Mouse (Mus musculus) CH12.LX (cell line): ENCODE measurements around the gene Ptprm.

Experiments
- CHD1 ChIP-seq: IDR thresholded peaks from 2 replicates; pipeline ENCODE4 v1.6.1; 2012; ENCODE audit warnings: low read depth, low read length, improper control_type of control experiment, inconsistent platforms
- CTCF ChIP-seq, 2 experiments: IDR thresholded peaks in 1 of 2; conservative IDR thresholded peaks in 1 of 2; 2 replicates each; pipeline ENCODE4 v1.5.1; 2011 to 2012; ENCODE audit warnings: low read depth in 2 of 2, low read length in 2 of 2, improper control_type of control experiment in 1 of 2, inconsistent platforms in 1 of 2, mild to moderate bottlenecking in 1 of 2, moderate library complexity in 1 of 2
- EP300 ChIP-seq: IDR thresholded peaks from 2 replicates; pipeline ENCODE4 v1.6.1; 2011; ENCODE audit warnings: low read length, improper control_type of control experiment
- HCFC1 ChIP-seq: IDR thresholded peaks from 2 replicates; pipeline ENCODE4 v1.6.1; 2012; ENCODE audit warnings: low read depth, mild to moderate bottlenecking, inconsistent platforms, low read length, improper control_type of control experiment
- MAX ChIP-seq: IDR thresholded peaks from 2 replicates; pipeline ENCODE4 v1.6.1; 2011; ENCODE audit warnings: low read length, improper control_type of control experiment
- MEF2A ChIP-seq: IDR thresholded peaks from 2 replicates; pipeline ENCODE4 v1.6.1; 2014; ENCODE audit warnings: low read depth, mild to moderate bottlenecking, inconsistent platforms, low read length, improper control_type of control experiment, borderline replicate concordance
- MYC ChIP-seq: IDR thresholded peaks from 2 replicates; pipeline ENCODE4 v1.6.1; 2011; ENCODE audit warnings: low read depth, mild to moderate bottlenecking, improper control_type of control experiment, low read length
- NELFE ChIP-seq: IDR thresholded peaks from 2 replicates; pipeline ENCODE4 v1.6.1; 2011; ENCODE audit warnings: low read depth, low read length, improper control_type of control experiment
- POLR2A ChIP-seq: IDR thresholded peaks from 2 replicates; pipeline ENCODE4 v1.6.1; 2011; ENCODE audit warnings: low read depth, mild to moderate bottlenecking, improper control_type of control experiment, low read length
- RCOR1 ChIP-seq: conservative IDR thresholded peaks from 2 replicates; pipeline ENCODE4 v1.6.1; 2012; ENCODE audit warnings: low read depth, mild to moderate bottlenecking, inconsistent platforms, low read length, improper control_type of control experiment
- UBTF ChIP-seq: IDR thresholded peaks from 2 replicates; pipeline ENCODE4 v1.6.1; 2012; ENCODE audit warnings: low read depth, mild to moderate bottlenecking, inconsistent platforms, low read length, improper control_type of control experiment, moderate library complexity
- USF1 ChIP-seq: IDR thresholded peaks from 2 replicates; pipeline ENCODE4 v1.6.1; 2014; ENCODE audit warnings: low read depth, mild to moderate bottlenecking, inconsistent platforms, low read length, improper control_type of control experiment
- USF2 ChIP-seq: conservative IDR thresholded peaks from 2 replicates; pipeline ENCODE4 v1.6.1; 2011; ENCODE audit warnings: low read depth, low read length, improper control_type of control experiment
- ZKSCAN1 ChIP-seq: IDR thresholded peaks from 2 replicates; pipeline ENCODE4 v1.6.1; 2012; ENCODE audit warnings: low read depth, inconsistent platforms, low read length, improper control_type of control experiment, borderline replicate concordance

DNA sequence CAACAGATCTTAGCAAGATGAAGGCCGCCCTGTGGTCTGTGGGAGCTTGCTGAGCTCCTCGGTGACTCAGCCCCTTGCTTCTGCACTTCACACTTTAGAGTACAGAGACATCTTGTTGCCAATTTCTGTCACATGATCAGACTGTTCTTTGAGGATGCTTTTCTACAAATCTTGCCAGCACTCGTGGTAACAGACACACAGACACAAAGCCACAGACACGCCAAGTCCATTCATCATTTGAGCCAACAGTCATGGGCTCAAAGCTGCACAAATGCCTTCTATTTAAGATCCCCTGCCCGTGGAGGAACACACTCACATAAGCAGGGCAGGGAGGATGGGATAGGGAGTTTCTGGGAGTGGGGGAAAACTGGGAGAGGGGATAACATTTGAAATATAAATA lies 230.0 kb downstream of the Ptprm start:
- TF ChIP-seq USF1 (no peak), EP300 (no peak), POLR2A (no peak), USF2 (no peak), MAX (no peak), CHD1 (no peak), MEF2A (no peak), CTCF (conservative IDR thresholded peaks at IDR 0.05 in 1 of 2, IDR thresholded peaks at IDR 0.05 in 1 of 2; ENCODE audit: low read depth in 2 of 2, low read length in 2 of 2) (no peak), NELFE (no peak), UBTF (no peak), ZKSCAN1 (no peak), HCFC1 (no peak), MYC (no peak), RCOR1 (no peak)
